Mouse (Mus musculus) limb, embryonic 14.5 days (tissue): ENCODE data around the gene Degs2. TPM values are rescaled to one million over a fixed set of nuclear protein-coding genes. Genes with fewer than 3 reads are reported as not detected.

Experiments used
- ATAC-seq: fragments of 200-750 bp; cut with Nextera tagmentation; 2 replicates; pipeline ENCODE4 v1.8.0; 2017; ENCODE audit warnings: low read depth, moderate number of reproducible peaks, moderate TSS enrichment; ENCODE audit not compliant: low FRiP score
- DNase-seq: peaks from one replicate; pipeline ENCODE4 v3.0.0-alpha.2; 2015; ENCODE audit warnings: low spot score
- H3K27ac ChIP-seq: fragments of 300-500 bp; sonication (generic); replicated peaks from 2 replicates; pipeline ENCODE4 v1.5.1; 2014; ENCODE audit warnings: low read depth, mild to moderate bottlenecking, low read length, moderate library complexity, mixed read lengths
- H3K27me3 ChIP-seq: fragments of 300-500 bp; sonication (generic); 2 replicates; pipeline ENCODE4 v1.6.1; 2014; ENCODE audit warnings: low read length, mixed read lengths; ENCODE audit not compliant: control insufficient read depth, insufficient read depth
- H3K36me3 ChIP-seq: fragments of 300-500 bp; sonication (generic); 2 replicates; pipeline ENCODE4 v1.6.1; 2014; ENCODE audit warnings: mild to moderate bottlenecking, low read length, moderate library complexity, mixed read lengths; ENCODE audit not compliant: control insufficient read depth, insufficient read depth
- H3K4me1 ChIP-seq: fragments of 300-500 bp; sonication (generic); 2 replicates; pipeline ENCODE4 v1.6.1; 2014; ENCODE audit warnings: antibody characterized with exemption, low read length, mixed read lengths; ENCODE audit not compliant: control insufficient read depth, insufficient read depth
- H3K4me2 ChIP-seq: fragments of 300-500 bp; sonication (generic); replicated peaks from 2 replicates; pipeline ENCODE4 v1.6.1; 2014; ENCODE audit warnings: low read depth, mild to moderate bottlenecking, low read length, moderate library complexity; ENCODE audit not compliant: severe bottlenecking
- H3K4me3 ChIP-seq: fragments of 300-500 bp; sonication (generic); replicated peaks from 2 replicates; pipeline ENCODE4 v1.5.1; 2014; ENCODE audit warnings: low read length
- H3K9ac ChIP-seq: fragments of 300-500 bp; sonication (generic); 2 replicates; pipeline ENCODE4 v1.6.1; 2014; ENCODE audit warnings: mild to moderate bottlenecking, low read depth, low read length, moderate library complexity; ENCODE audit not compliant: severe bottlenecking
- H3K9me3 ChIP-seq: fragments of 300-500 bp; sonication (generic); 2 replicates; pipeline ENCODE4 v1.6.1; 2016; ENCODE audit warnings: low read length; ENCODE audit not compliant: control insufficient read depth
- POLR2A ChIP-seq: fragments of 200-500 bp; IDR thresholded peaks from 2 replicates; pipeline ENCODE4 v1.8.0; 2012; ENCODE audit warnings: inconsistent platforms, mild to moderate bottlenecking, moderate library complexity, borderline replicate concordance; ENCODE audit not compliant: insufficient read depth, insufficient read length; ENCODE audit errors: extremely low read depth
- WGBS: fragments of 180-500 bp; shearing (Covaris S2); extraction: QIAGEN DNeasy Blood & Tissue Kit; methylation state at CpG from one replicate; pipeline ENCODE4 v1.1.7; 2014; 5-methylcytosine and 5-hydroxymethylcytosine counted together
- polyA plus RNA-seq, 2 experiments: library from polyadenylated mRNA; depleted of rRNA in 1 of 2; stranded (reverse) in 1 of 2; unstranded in 1 of 2; fragments of >200 nt; fragmentation: Nextera tagmentation in 1 of 2; extraction: Ambion mirVana in 1 of 2; gene quantifications; 2 replicates each; pipeline versions ENCODE4 v1.2.1 to v1.2.3; 2012 to 2014

The Degs2 gene
- polyA plus RNA-seq, 2 experiments, result 1.1 TPM; not detected in 1

GRCm38 (mm10) chr12:108680861-108681260, 21.3 kb downstream of the Degs2 start:
- no peaks in the 10 kb centered on the region for H3K4me1 ChIP-seq
- H3K27ac ChIP-seq, result no peak overlapping the region
- H3K9me3 ChIP-seq, result no peaks in the 10 kb centered on the region
- H3K4me2 ChIP-seq, result no peak overlapping the region
- no peak overlapping the region for H3K4me3 ChIP-seq
- H3K9ac ChIP-seq, result no peak overlapping the region
- H3K27me3 ChIP-seq, result no peaks in the 10 kb centered on the region
- ATAC-seq, result no peak
- no peak for DNase-seq
- no peak for TF ChIP-seq POLR2A
- H3K36me3 ChIP-seq, result peaks cover 92% of the 10 kb centered on the region
- 88% methylated on average over 8 of the region's 8 CpGs for WGBS

GRCm38 (mm10) chr12:108678366-108678765, 23.7 kb downstream of the Degs2 start:
- WGBS, result 73% methylated on average over 4 of the region's 4 CpGs
- TF ChIP-seq POLR2A, result no peak
- no peak for ATAC-seq
- no peak overlapping the region for H3K27ac ChIP-seq
- no peak overlapping the region for H3K4me3 ChIP-seq
- H3K4me1 ChIP-seq, result no peaks in the 10 kb centered on the region
- peaks cover 90% of the 10 kb centered on the region for H3K36me3 ChIP-seq
- H3K9me3 ChIP-seq, result no peaks in the 10 kb centered on the region
- DNase-seq, result no peak
- no peak overlapping the region for H3K4me2 ChIP-seq
- H3K27me3 ChIP-seq, result no peaks in the 10 kb centered on the region
- H3K9ac ChIP-seq, result no peak overlapping the region

GRCm38 (mm10) chr12:108677116-108677515, 25.0 kb downstream of the Degs2 start:
- Histone ChIP-seq H3K9me3 (no peaks in the 10 kb centered on the region), H3K36me3 (peaks cover 86% of the 10 kb centered on the region), H3K4me3 (no peak overlapping the region), H3K9ac (no peak overlapping the region), H3K4me1 (no peaks in the 10 kb centered on the region), H3K4me2 (no peak overlapping the region), H3K27me3 (no peaks in the 10 kb centered on the region), H3K27ac (no peak overlapping the region)
- TF ChIP-seq POLR2A, result no peak
- ATAC-seq (no peak), DNase-seq (no peak)
- WGBS, result 96% methylated on average over 5 of the region's 5 CpGs

- Histone ChIP-seq H3K9ac (no peak overlapping the region), H3K36me3 (peaks cover 81% of the 10 kb centered on the region), H3K27me3 (no peaks in the 10 kb centered on the region), H3K4me2 (no peak overlapping the region), H3K27ac (no peak overlapping the region), H3K4me1 (no peaks in the 10 kb centered on the region), H3K4me3 (no peak overlapping the region), H3K9me3 (no peaks in the 10 kb centered on the region)
- 78% methylated on average over 8 of the region's 8 CpGs for WGBS
- ATAC-seq (no peak), DNase-seq (no peak)
- no peak for TF ChIP-seq POLR2A
Measured at GRCm38 (mm10) chr12:108675614-108676401, 26.3 kb downstream of the Degs2 start.

GRCm38 (mm10) chr12:108674916-108675315, 27.2 kb downstream of the Degs2 start:
- WGBS, result 94% methylated on average over 2 of the region's 2 CpGs
- Histone ChIP-seq H3K27me3 (no peaks in the 10 kb centered on the region), H3K9ac (no peak overlapping the region), H3K27ac (no peak overlapping the region), H3K4me1 (no peaks in the 10 kb centered on the region), H3K9me3 (no peaks in the 10 kb centered on the region), H3K4me2 (no peak overlapping the region), H3K36me3 (peaks cover 80% of the 10 kb centered on the region), H3K4me3 (no peak overlapping the region)
- TF ChIP-seq POLR2A, result no peak
- DNase-seq (no peak), ATAC-seq (no peak)
